Mouse (Mus musculus): ENCODE results near the gene Lurap1l. TPM values are rescaled to one million over a fixed set of nuclear protein-coding genes. Genes with fewer than 3 reads are reported as not detected.

The Lurap1l gene
- polyA plus RNA-seq, 1 experiment from 2014 or later = 28.2 TPM

DNA sequence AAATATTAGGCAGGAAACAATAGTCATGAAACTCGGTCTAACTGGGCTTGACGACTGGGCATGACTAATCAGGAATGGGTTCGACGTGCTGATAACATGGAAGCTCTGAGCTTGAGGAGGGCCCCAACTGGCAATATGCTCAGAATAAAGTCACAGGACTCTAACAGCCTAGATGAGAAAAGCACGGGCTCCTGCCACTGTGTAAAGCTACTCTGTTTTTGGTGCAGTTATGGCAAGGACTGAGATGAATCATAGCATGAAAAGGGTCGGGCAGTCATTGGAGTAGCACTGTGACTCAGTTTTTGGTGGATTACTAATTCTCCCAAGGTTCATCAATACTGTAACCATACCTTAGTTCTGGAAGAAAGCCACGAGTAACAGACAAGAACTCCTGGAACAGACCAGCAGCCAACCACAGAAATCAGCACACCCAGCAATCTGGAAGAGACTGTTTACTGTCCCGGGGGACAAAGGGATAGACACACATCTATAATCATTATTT lies 39.9 kb downstream of the Lurap1l start:
- H3K9ac ChIP-seq = no peak overlapping the region
- no peaks in the 10 kb centered on the region for H3K9me3 ChIP-seq
- H3K4me3 ChIP-seq = no peak overlapping the region
- H3K36me3 ChIP-seq = no peaks in the 10 kb centered on the region
- H3K27me3 ChIP-seq = no peaks in the 10 kb centered on the region
- no peak for ATAC-seq (ENCODE audit: borderline replicate concordance, extremely low read depth, low FRiP score, low TSS enrichment)
- H3K4me2 ChIP-seq = no peak overlapping the region
- no peak overlapping the region for H3K27ac ChIP-seq
- no peaks in the 10 kb centered on the region for H3K4me1 ChIP-seq
- WGBS = 59% methylated on average over 8 of the region's 8 CpGs

DNA sequence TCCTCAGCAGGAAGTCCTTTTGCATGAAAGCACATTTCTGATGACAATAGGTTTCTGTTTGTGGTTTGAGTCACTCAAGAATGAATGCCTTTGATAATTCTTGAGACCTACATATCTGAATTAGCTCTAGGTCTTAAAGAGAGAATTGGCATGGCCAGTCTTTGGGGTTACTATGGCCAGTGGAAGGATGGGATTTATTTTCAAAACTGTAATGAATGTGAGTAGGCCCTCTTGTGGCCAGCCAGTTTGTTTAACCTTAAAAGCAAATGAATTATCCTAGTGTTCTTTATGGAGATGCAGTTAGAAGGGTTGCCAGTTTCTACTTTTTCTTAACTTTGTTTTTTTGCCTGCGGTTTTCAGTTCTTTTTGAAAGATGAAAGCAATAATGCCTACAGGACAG lies 42.2 kb downstream of the Lurap1l start:
- H3K27me3 ChIP-seq = no peaks in the 10 kb centered on the region
- H3K9me3 ChIP-seq = no peaks in the 10 kb centered on the region
- H3K27ac ChIP-seq = no peak overlapping the region
- H3K36me3 ChIP-seq = no peaks in the 10 kb centered on the region
- ATAC-seq (ENCODE audit: borderline replicate concordance, extremely low read depth, low FRiP score, low TSS enrichment) = no peak
- H3K9ac ChIP-seq = no peak overlapping the region
- H3K4me2 ChIP-seq = no peak overlapping the region
- H3K4me1 ChIP-seq = no peaks in the 10 kb centered on the region
- WGBS = 86% methylated on average over 1 of the region's 1 CpGs
- H3K4me3 ChIP-seq = no peak overlapping the region

DNA sequence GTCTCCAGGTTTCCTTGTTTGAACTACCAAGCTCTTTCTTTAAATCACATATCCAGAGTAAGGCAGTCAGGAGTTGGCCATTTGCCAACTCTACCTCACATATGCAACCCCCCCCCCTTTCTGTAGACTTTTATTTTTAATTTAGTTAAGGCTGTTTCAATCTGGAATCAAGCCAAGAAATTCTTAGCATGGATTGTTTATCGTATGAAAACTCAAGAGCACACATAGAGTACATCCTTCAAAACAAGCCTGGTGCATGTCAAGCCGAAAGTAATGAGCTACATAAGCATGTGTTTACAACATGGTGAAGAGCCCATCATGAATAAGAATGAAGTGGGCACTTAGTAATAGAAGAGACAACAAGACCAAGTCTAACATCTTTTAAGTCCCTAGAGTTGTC lies 45.5 kb downstream of the Lurap1l start:
- no peak overlapping the region for H3K9ac ChIP-seq
- no peaks in the 10 kb centered on the region for H3K4me1 ChIP-seq
- H3K9me3 ChIP-seq = no peaks in the 10 kb centered on the region
- H3K4me3 ChIP-seq = no peak overlapping the region
- no peaks in the 10 kb centered on the region for H3K36me3 ChIP-seq
- no peak overlapping the region for H3K27ac ChIP-seq
- H3K27me3 ChIP-seq = no peaks in the 10 kb centered on the region
- no peak; the same call in 1 of the 2 replicates for ATAC-seq (ENCODE audit: borderline replicate concordance, extremely low read depth, low FRiP score, low TSS enrichment)
- no peak overlapping the region for H3K4me2 ChIP-seq
- 36% methylated on average over 2 of the region's 2 CpGs for WGBS

DNA sequence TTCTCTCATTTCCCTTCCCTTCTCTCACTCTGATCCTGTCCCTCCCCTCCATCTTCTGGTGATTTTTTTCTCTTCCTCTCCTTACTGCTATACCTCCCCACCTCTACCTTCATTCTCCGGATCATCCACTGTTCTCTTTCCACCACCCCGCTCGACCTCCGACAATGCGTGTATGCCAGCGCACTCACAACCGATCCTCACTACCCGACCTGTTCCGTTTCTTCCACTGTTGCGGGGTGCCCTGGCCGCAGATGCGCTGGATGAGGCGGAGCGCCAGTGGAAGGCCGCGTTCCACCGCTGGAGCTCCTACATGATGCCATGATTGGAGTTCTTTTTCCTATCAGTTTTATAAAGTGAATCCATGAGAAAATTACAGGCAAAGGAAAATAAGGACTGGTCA lies 57.1 kb downstream of the Lurap1l start:
- no peaks in the 10 kb centered on the region for H3K27me3 ChIP-seq
- H3K4me1 ChIP-seq = no peaks in the 10 kb centered on the region
- H3K27ac ChIP-seq = no peak overlapping the region
- H3K36me3 ChIP-seq = no peaks in the 10 kb centered on the region
- no peak overlapping the region for H3K9ac ChIP-seq
- 92% methylated on average over 17 of the region's 17 CpGs for WGBS
- H3K4me2 ChIP-seq = no peak overlapping the region
- ATAC-seq (ENCODE audit: borderline replicate concordance, extremely low read depth, low FRiP score, low TSS enrichment) = no peak
- H3K9me3 ChIP-seq = no peaks in the 10 kb centered on the region
- H3K4me3 ChIP-seq = no peak overlapping the region

DNA sequence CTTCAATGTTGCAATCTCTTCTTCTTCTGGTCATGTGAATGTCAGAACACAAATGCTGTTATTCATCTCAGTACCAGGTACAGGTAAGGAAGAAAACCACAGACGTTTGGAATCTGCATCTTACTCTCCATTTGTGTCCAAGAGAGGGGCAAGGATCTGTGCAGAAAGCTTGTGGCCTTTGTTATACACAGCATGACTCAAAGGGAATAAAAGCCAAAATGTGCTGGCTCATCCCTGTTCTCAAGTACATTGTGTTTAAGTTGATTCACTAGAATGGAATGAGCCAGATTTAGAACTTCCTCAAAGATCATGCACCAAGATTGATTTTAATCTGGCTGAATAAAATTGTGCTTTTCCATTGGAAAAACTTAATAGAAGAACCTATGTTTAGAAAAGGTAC lies 61.4 kb downstream of the Lurap1l start:
- no peak for ATAC-seq (ENCODE audit: borderline replicate concordance, extremely low read depth, low FRiP score, low TSS enrichment)
- Histone ChIP-seq H3K4me2 (no peak overlapping the region), H3K27me3 (no peaks in the 10 kb centered on the region), H3K27ac (no peak overlapping the region), H3K4me3 (no peak overlapping the region), H3K36me3 (no peaks in the 10 kb centered on the region), H3K4me1 (no peaks in the 10 kb centered on the region), H3K9ac (no peak overlapping the region), H3K9me3 (no peaks in the 10 kb centered on the region)
- WGBS = 46% methylated on average over 1 of the region's 1 CpGs

DNA sequence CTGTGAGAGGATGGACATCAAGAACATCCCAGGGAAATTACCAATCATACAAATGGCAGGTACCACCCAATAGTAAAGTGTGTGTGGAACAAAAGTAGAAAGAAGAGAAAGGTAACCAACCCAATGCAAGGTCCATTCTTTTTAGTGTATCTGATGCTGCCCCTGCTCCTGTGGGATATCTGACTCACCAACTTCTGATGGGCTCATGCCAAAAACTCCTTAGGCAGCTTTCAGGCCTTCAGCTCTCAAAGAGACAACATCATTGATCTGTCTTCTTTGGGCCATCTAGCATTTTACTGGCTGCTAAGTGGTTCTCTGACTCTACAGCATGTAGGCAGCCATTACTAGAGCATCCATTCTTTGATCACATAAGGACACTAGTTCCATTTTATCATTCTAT lies 63.5 kb downstream of the Lurap1l start:
- ATAC-seq (ENCODE audit: borderline replicate concordance, extremely low read depth, low FRiP score, low TSS enrichment) = no peak

DNA sequence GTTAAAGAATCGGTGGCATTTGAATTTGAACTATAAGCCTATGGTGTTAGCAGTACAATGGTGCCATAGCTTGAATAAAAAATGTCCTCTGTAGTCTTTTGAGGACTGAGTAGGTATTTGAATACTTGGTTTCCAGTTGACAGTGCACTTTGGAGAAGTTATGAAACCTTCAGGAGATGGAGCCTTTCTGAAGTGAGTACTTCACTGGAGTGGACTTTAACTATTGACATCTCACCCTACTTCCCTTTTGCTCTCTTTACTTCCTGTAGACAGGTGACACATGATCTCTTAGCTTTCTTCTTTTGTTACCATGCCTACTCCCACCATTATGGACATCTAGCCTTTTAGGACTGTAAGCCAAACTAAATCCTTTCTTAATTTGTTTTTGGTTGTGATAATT lies 80.4 kb downstream of the Lurap1l start:
- Histone ChIP-seq H3K9me3 (no peaks in the 10 kb centered on the region), H3K27me3 (no peaks in the 10 kb centered on the region), H3K9ac (no peak overlapping the region), H3K4me3 (no peak overlapping the region), H3K4me1 (no peaks in the 10 kb centered on the region), H3K27ac (no peak overlapping the region), H3K36me3 (no peaks in the 10 kb centered on the region), H3K4me2 (no peak overlapping the region)
- ATAC-seq (ENCODE audit: borderline replicate concordance, extremely low read depth, low FRiP score, low TSS enrichment) = no peak
- WGBS = 61% methylated on average over 1 of the region's 1 CpGs

More for the DNA sequence above, 63.5 kb downstream of the Lurap1l start:
- Histone ChIP-seq H3K36me3 (no peaks in the 10 kb centered on the region), H3K27ac (no peak overlapping the region), H3K4me3 (no peak overlapping the region), H3K4me1 (no peaks in the 10 kb centered on the region), H3K9ac (no peak overlapping the region), H3K27me3 (no peaks in the 10 kb centered on the region), H3K9me3 (no peaks in the 10 kb centered on the region), H3K4me2 (no peak overlapping the region)

DNA sequence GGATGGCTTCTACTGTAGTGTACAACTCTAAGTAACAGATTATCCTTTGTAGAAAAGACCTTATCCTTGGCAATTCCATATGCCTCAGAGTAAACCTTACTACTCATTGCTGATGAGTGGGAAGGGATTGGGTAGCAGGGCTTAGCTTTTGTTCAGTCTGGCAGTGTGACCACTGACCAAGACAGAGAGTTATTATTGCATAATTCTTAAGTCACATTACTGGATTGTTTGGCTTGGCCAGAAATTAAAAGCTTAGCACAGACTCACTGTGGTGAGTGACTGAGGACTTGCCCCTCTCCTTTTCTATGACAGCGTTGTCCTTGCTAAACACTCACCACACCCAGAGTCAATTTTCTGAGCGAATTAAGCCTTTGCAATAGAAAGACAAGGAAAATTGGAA lies 93.1 kb downstream of the Lurap1l start:
- 73% methylated on average over 2 of the region's 2 CpGs for WGBS
- H3K4me1 ChIP-seq = peaks cover 9% of the 10 kb centered on the region; the same call in 1 of the 2 replicates
- no peak overlapping the region for H3K4me2 ChIP-seq

More for the DNA sequence above, 93.1 kb downstream of the Lurap1l start:
- Histone ChIP-seq H3K27ac (no peak overlapping the region), H3K9ac (no peak overlapping the region), H3K4me3 (no peak overlapping the region), H3K36me3 (no peaks in the 10 kb centered on the region), H3K9me3 (no peaks in the 10 kb centered on the region), H3K27me3 (no peaks in the 10 kb centered on the region)
- no peak for ATAC-seq (ENCODE audit: borderline replicate concordance, extremely low read depth, low FRiP score, low TSS enrichment)

Small RNA genes within 50 kb of the gene (microRNA-seq; reads per million reads assigned to microRNA genes)
- not detected for gene Gm27452

Other genes starting within 250 kb of the Lurap1l start
- not detected in 2 replicates for gene Tyrp1, start 76.5 kb upstream of the Lurap1l start, polyA plus RNA-seq (2015; fragmentation: Nextera tagmentation; extraction: Ambion mirVana)

Data from lung, embryonic 15.5 days (tissue).